Mouse (Mus musculus): Measurements from ENCODE around the gene Hook2.

Hook2 gene

GRCm38 (mm10) chr8:85029271-85029670 lies 38.9 kb downstream of the Hook2 start:
- no peak for DNase-seq (ENCODE audit: low read depth, low spot score)

DNA sequence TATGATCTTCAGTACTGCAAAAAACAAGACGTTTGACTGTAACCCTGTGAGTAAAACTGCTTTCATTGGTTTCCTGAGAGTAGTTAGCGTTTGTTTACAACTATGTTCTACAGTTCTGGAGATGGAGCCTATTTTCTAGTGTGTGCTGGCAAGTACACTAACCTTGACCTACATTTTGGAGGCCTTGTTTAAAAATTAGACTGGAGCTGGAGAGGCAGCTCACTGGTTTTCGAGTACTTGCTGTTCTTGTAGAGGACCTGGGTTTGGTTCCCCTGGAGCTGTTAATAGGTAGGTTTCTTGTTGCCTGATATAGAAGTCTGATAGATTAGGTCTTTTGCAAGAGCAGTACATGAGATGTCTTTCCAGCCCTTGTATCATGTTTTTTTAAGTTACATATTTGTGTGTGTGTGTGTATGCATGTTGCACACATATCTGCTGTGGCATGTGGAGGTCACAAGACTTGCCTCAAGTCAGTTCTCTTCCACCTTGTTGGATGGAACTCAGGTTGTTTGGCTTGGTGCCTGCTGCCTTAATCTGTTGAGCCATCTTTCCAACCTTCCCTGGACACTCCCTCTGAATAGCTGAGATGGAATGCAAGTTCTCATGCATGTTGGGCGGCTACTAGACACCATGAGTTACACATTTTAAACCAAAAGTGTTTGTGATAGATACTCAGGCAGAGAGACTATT lies 42.4 kb downstream of the Hook2 start:
- no peak for DNase-seq (ENCODE audit: low read depth, low spot score)

- no peak for DNase-seq (ENCODE audit: low read depth, low spot score)
These were observed 43.5 kb downstream of the Hook2 start for GRCm38 (mm10) chr8:85033867-85034266.

DNA sequence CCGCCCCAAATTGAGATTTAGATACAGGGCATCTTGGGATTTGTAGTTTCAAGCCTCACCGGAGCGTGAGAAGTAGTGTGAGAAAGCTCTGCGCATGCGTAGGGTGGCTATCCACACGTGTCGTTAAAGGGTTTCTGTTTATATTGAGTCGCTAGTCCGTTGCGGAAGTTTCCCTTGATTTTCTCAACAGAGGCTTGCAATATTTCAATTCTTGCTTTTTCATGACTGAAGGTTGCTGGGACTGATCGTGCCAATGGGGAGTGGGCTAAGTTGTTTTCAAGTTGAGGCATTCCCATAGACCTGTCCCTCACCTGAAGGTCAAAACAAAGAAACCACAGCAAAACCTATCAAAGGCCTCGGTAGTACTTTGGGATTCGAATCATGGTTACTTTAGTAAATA lies 44.4 kb downstream of the Hook2 start:
- no peak for DNase-seq (ENCODE audit: low read depth, low spot score)

GRCm38 (mm10) chr8:85035165-85035727 lies 44.8 kb downstream of the Hook2 start:
- DNase-seq (ENCODE audit: low read depth, low spot score) = no peak

DNA sequence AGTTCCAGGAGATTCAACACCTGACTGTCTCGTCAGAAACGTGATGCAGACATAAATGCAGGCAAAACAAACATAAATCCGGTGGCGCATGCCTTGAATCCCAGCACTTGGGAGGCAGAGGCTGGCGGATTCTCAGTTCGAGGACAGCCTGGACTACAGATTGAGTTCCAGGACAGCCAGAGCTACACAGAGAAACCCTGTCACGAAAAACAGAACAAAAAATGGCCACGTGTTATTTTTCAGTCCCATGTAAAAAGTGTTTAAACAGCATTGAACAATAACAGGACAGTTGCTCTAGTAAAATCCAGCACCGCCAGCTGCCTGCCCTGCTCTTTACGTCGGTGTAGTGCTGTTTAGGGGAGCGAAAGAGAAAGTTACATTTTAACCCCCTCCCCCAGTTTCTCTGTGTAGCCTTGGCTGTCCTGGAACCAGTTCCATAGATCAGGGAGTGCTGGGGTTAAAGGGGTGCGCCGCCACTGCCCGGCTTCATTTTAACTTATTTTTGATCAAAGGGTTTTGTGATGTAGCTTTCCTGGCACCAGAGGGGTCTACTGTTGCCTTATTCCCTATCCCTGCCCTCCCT lies 45.4 kb downstream of the Hook2 start:
- no peak for DNase-seq (ENCODE audit: low read depth, low spot score)

DNA sequence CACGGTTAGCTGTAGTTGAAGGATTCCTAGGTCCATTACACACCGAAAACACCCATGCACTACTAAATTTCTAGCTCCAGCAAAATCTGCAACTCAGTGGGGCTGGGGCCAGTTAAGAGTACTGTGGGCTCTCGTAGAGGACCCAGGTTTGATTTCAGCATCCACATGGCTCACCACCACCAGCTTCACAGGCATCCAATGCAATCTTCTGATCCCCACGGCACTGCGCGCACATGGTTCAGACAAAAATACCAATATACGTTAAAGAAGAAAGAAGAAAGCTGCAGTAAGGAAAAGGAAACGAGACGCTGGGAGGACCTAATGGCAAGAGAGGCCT lies 45.9 kb downstream of the Hook2 start:
- no peak for DNase-seq (ENCODE audit: low read depth, low spot score)

DNA sequence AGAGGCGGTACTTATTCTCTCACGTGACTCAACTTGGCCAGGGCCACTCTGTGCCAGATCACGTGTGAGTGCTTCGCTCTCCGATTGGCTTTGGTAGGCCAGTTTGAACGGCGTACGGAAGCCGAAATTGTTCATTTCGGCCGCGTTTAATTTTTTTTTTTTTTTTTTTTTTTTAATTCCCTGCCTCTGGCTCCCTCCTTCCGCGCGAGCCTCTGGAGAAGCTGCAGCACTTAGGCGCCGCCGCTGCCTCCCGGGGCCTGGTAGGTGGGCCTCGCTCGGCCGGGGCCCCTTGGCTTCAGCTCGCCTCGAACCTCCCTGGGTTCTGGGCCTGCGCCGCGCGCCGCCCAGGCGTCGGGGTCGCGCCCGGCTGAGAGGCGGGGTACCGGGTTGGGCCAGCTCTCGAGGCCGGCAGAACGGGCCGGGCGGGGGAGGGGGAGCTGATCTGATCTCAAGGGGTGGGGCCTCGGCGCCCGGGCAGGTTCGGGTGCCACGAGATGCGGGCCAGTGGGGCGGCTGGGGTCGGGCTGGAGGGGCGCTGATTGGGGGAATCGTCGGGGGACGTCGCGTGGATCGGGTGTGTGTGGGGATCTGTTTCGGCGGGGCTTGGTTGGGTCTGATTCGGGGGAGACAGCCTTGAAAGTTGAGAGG lies 46.4 kb downstream of the Hook2 start, which contains the start of gene Tnpo2:
TSS of gene Tnpo2 (plus strand) at position 198 of the 648 bp plus-strand sequence.
- peak; percentile 88 for DNase-seq (ENCODE audit: low read depth, low spot score)

DNA sequence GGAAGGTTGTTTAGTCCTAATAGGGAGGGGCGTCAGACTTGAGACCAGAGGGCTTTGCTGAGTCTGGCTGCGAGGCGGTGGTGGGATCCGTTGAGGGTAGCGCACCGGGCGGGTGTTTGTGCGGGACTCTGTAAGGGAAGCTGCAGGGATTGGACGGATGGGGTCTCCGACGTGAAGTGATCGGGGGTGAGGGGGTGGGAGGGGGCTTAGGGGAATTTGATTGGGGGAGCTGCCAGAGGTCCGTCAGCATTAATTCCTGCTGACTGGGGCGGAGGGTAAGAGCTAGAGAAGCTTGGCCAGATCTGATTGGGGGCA lies 46.9 kb downstream of the Hook2 start:
- no peak for DNase-seq (ENCODE audit: low read depth, low spot score)

DNA sequence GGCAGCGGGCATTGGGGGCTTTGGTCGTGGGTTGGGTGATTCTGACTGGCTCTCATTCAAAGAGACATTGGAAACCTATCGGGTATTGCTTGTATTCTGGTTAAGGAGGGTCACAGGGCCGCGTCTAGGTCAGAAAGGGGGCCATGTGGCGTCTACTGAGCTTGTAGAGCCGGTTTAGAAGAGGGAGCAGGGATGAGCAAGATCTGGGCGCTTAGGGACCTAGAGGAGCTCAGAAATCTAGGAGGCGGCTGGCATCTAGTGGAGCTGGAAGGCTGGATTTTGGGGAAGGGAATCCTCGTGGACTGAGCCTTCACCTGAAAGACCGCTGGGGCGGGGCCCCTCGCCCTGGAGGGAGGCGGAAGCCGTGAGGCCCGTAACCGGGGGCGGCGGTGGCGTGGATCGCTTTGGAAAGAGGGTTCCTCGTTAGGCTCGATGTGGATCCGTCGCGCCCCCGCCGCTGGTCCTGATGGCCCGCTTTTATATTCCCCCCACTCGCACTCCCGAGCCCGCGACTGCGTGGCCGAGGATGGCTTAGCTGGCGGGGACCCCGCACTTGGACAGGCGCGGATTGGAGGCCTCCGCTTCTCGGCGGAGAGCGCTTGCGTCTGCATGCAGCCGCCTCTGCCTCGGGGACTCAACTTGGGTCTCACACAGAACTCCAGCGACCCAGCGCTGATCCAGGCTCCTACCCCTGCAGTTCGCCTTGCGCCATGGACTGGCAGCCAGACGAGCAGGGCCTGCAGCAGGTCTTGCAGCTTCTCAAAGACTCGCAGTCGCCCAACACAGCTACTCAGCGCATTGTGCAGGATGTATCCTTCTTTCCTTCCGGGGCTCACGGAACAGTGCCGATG lies 47.5 kb downstream of the Hook2 start:
- DNase-seq (ENCODE audit: low read depth, low spot score) = no peak

DNA sequence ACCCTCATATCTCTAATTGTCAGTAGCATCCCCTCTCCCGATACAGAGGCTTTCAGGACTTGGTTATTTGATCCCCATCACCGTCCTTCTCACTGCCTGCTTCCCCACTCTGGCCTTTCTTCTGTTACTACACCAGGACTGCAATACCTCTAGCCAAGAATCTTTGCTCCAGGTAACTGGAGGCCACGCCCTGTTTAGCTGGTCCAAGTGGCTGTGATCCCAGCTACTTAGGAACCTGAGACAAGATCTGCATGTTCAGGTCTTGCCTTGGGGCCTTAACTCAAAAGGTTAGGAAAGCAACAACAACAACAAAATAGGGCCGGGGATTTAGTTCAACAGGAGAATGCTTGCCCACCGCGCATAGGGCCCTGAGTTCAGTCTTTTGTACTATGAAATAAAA lies 53.2 kb downstream of the Hook2 start:
- no peak for DNase-seq (ENCODE audit: low read depth, low spot score)

Measured in embryo, embryonic 11.5 days (tissue).